Mouse (Mus musculus) lung, postnatal 0 days (tissue): ENCODE measurements around the gene Aldh2. TPM values are rescaled to one million over a fixed set of nuclear protein-coding genes. Genes with fewer than 3 reads are reported as not detected.
A peak's percentile ranks its signal among the peaks of the same experiment; 100 is the strongest.
"Not testable (repeated sequence)": the region's sequence is repeated elsewhere in the genome, so short reads cannot be mapped to it uniquely, and the experiment has no call there.

Source experiments
- ATAC-seq: fragments of 200-750 bp; cut with Nextera tagmentation; 2 replicates; pipeline ENCODE4 v1.8.0; 2017; ENCODE audit warnings: moderate library complexity
- DNase-seq: peaks from one replicate; pipeline ENCODE4 v3.0.0-alpha.2; 2016; ENCODE audit warnings: low spot score
- H3K27ac ChIP-seq: fragments of 300-500 bp; sonication (generic); 2 replicates; pipeline ENCODE4 v1.5.1; 2014; ENCODE audit warnings: antibody characterized with exemption, mild to moderate bottlenecking, low read length, mixed read lengths
- H3K27me3 ChIP-seq: fragments of 300-500 bp; sonication (generic); replicated peaks from 2 replicates; pipeline ENCODE4 v1.6.1; 2014; ENCODE audit warnings: low read length, mixed read lengths; ENCODE audit not compliant: insufficient read depth
- H3K36me3 ChIP-seq: fragments of 300-500 bp; sonication (generic); 2 replicates; pipeline ENCODE4 v1.6.1; 2014; ENCODE audit warnings: low read length, mixed read lengths; ENCODE audit not compliant: insufficient read depth
- H3K4me1 ChIP-seq: fragments of 300-500 bp; sonication (generic); 2 replicates; pipeline ENCODE4 v1.6.1; 2014; ENCODE audit warnings: antibody characterized with exemption, low read depth, low read length, mixed read lengths; ENCODE audit not compliant: insufficient read depth
- H3K4me2 ChIP-seq: fragments of 300-500 bp; sonication (generic); replicated peaks from 2 replicates; pipeline ENCODE4 v1.6.1; 2014; ENCODE audit warnings: low read depth, mild to moderate bottlenecking, low read length, moderate library complexity, mixed read lengths
- H3K4me3 ChIP-seq: fragments of 300-500 bp; sonication (generic); 2 replicates; pipeline ENCODE4 v1.5.1; 2014; ENCODE audit warnings: low read depth, low read length
- H3K9ac ChIP-seq: fragments of 300-500 bp; sonication (generic); replicated peaks from 2 replicates; pipeline ENCODE4 v1.6.1; 2014; ENCODE audit warnings: low read depth, mild to moderate bottlenecking
- H3K9me3 ChIP-seq: fragments of 300-500 bp; sonication (generic); 2 replicates; pipeline ENCODE4 v1.6.1; 2016; ENCODE audit warnings: low read length, mixed read lengths
- CTCF ChIP-seq: IDR thresholded peaks from 2 replicates; pipeline ENCODE4 v1.5.1; 2016; ENCODE audit warnings: antibody characterized with exemption, mild to moderate bottlenecking
- EP300 ChIP-seq: IDR thresholded peaks from 2 replicates; pipeline ENCODE4 v1.6.1; 2016; ENCODE audit warnings: antibody characterized with exemption, mild to moderate bottlenecking, control low read depth
- WGBS: fragments of 180-500 bp; shearing (Covaris S2); extraction: QIAGEN DNeasy Blood & Tissue Kit; methylation state at CpG from one replicate; pipeline ENCODE4 v1.1.7; 2014; 5-methylcytosine and 5-hydroxymethylcytosine counted together
- polyA plus RNA-seq: library from polyadenylated mRNA; unstranded; fragments of >200 nt; fragmentation: Nextera tagmentation; extraction: Ambion mirVana; gene quantifications from 2 replicates; pipeline ENCODE4 v1.2.1, GENCODE M21; 2015

The Aldh2 gene
- 580 and 606 TPM in 2 replicates for polyA plus RNA-seq

- no peaks in the 10 kb centered on the region for H3K36me3 ChIP-seq
- H3K9ac ChIP-seq = peak within 1 kb of the TSS; percentile 82
- no peaks in the 10 kb centered on the region for H3K9me3 ChIP-seq
- WGBS = 3% methylated on average over 46 of the region's 47 CpGs
- TF ChIP-seq EP300 (peak; percentile 58), CTCF (peak; percentile 52)
- H3K4me3 ChIP-seq = peak within 1 kb of the TSS; percentile 74
- ATAC-seq (peak; percentile 91), DNase-seq (peak; percentile 95)
- peak within 1 kb of the TSS; percentile 85 for H3K4me2 ChIP-seq
- H3K4me1 ChIP-seq = peaks cover 9% of the 10 kb centered on the region; the same call in 1 of the 2 replicates
- peak within 1 kb of the TSS; percentile 90 for H3K27ac ChIP-seq
- no peaks in the 10 kb centered on the region for H3K27me3 ChIP-seq
These were observed at the start of gene Aldh2 for GRCm38 (mm10) chr5:121593451-121594401. Gene Aldh2, minus strand, starts transcription at chr5:121593824.

GRCm38 (mm10) chr5:121639601-121640000 lies 46.0 kb upstream of the Aldh2 start:
- H3K9ac ChIP-seq = no peak overlapping the region
- H3K9me3 ChIP-seq = no peaks in the 10 kb centered on the region
- no peak for DNase-seq
- H3K4me2 ChIP-seq = no peak overlapping the region
- no peaks in the 10 kb centered on the region for H3K4me1 ChIP-seq
- H3K27me3 ChIP-seq = no peaks in the 10 kb centered on the region
- no peak for ATAC-seq
- H3K4me3 ChIP-seq = no peak overlapping the region
- 90% methylated on average over 9 of the region's 9 CpGs for WGBS
- TF ChIP-seq CTCF (no peak), EP300 (no peak)
- no peaks in the 10 kb centered on the region for H3K36me3 ChIP-seq
- no peak overlapping the region for H3K27ac ChIP-seq

- H3K27ac ChIP-seq = no peak overlapping the region
- no peak for DNase-seq
- no peaks in the 10 kb centered on the region for H3K36me3 ChIP-seq
- no peaks in the 10 kb centered on the region for H3K4me1 ChIP-seq
- H3K9ac ChIP-seq = no peak overlapping the region
- no peak overlapping the region for H3K4me3 ChIP-seq
- no peak for TF ChIP-seq CTCF
- no peak for TF ChIP-seq EP300
- WGBS = 72% methylated on average over 6 of the region's 6 CpGs
- no peak overlapping the region for H3K4me2 ChIP-seq
- no peaks in the 10 kb centered on the region for H3K9me3 ChIP-seq
- ATAC-seq = no peak
- no peaks in the 10 kb centered on the region for H3K27me3 ChIP-seq
These were observed 43.7 kb upstream of the Aldh2 start for GRCm38 (mm10) chr5:121637296-121637695.

- no peak for ATAC-seq
- no peak for TF ChIP-seq EP300
- TF ChIP-seq CTCF = no peak
- H3K9ac ChIP-seq = no peak overlapping the region
- H3K27me3 ChIP-seq = no peaks in the 10 kb centered on the region
- no peaks in the 10 kb centered on the region for H3K9me3 ChIP-seq
- no peak overlapping the region for H3K4me2 ChIP-seq
- no peak overlapping the region for H3K27ac ChIP-seq
- no peak for DNase-seq
- WGBS = 77% methylated on average over 5 of the region's 5 CpGs
- no peaks in the 10 kb centered on the region for H3K36me3 ChIP-seq
- no peak overlapping the region for H3K4me3 ChIP-seq
- H3K4me1 ChIP-seq = no peaks in the 10 kb centered on the region
These were observed 41.0 kb upstream of the Aldh2 start for GRCm38 (mm10) chr5:121634668-121635067.

GRCm38 (mm10) chr5:121632804-121633203 lies 39.2 kb upstream of the Aldh2 start:
- ATAC-seq = no peak
- no peaks in the 10 kb centered on the region for H3K36me3 ChIP-seq
- 38% methylated on average over 3 of the region's 3 CpGs for WGBS

GRCm38 (mm10) chr5:121631106-121631647 lies 37.6 kb upstream of the Aldh2 start:
- H3K4me2 ChIP-seq, H3K9ac ChIP-seq, H3K9me3 ChIP-seq, H3K27ac ChIP-seq, ATAC-seq, DNase-seq, H3K27me3 ChIP-seq, H3K4me1 ChIP-seq, H3K4me3 ChIP-seq, H3K36me3 ChIP-seq: not testable (repeated sequence)
- 63% methylated on average over 8 of the region's 9 CpGs for WGBS
- peak; percentile 17; the same call in 1 of the 2 replicates for TF ChIP-seq CTCF

More at GRCm38 (mm10) chr5:121632804-121633203, 39.2 kb upstream of the Aldh2 start:
- Histone ChIP-seq H3K9ac (no peak overlapping the region), H3K4me1 (no peaks in the 10 kb centered on the region), H3K27ac (no peak overlapping the region), H3K27me3 (no peaks in the 10 kb centered on the region), H3K4me2 (no peak overlapping the region), H3K4me3 (no peak overlapping the region), H3K9me3 (no peaks in the 10 kb centered on the region)
- TF ChIP-seq CTCF = no peak
- TF ChIP-seq EP300 = no peak
- DNase-seq = no peak
